Mouse (Mus musculus) adrenal gland, postnatal 25 days (tissue): ENCODE results near the gene Mrps5. TPM values are rescaled to one million over a fixed set of nuclear protein-coding genes. Genes with fewer than 3 reads are reported as not detected.
A peak's percentile ranks its signal among the peaks of the same experiment; 100 is the strongest.
"Not testable (repeated sequence)": the region's sequence is repeated elsewhere in the genome, so short reads cannot be mapped to it uniquely, and the experiment has no call there.

Source experiments
- DNase-seq: peaks from one replicate; pipeline ENCODE4 v3.0.0; 2021; ENCODE audit warnings: mixed read lengths
- long read RNA-seq: library from polyadenylated mRNA; stranded (forward); transcript quantifications from one replicate; pipeline ENCODE4 v2.0.0, GENCODE M21; 2021
- total RNA-seq: library from RNA; stranded (reverse); gene quantifications from 2 replicates; pipeline ENCODE4 v1.2.3, GENCODE M21; 2021

The Mrps5 gene
- total RNA-seq, result 97.4 and 98.4 TPM in 2 replicates
- long read RNA-seq, full-length matches to known transcripts, result 159 of 172 reads
- long read RNA-seq, partial matches to known transcripts, result 6 of 172 reads
- long read RNA-seq, other reads (novel, unspliced or antisense), result 7 of 172 reads

DNA sequence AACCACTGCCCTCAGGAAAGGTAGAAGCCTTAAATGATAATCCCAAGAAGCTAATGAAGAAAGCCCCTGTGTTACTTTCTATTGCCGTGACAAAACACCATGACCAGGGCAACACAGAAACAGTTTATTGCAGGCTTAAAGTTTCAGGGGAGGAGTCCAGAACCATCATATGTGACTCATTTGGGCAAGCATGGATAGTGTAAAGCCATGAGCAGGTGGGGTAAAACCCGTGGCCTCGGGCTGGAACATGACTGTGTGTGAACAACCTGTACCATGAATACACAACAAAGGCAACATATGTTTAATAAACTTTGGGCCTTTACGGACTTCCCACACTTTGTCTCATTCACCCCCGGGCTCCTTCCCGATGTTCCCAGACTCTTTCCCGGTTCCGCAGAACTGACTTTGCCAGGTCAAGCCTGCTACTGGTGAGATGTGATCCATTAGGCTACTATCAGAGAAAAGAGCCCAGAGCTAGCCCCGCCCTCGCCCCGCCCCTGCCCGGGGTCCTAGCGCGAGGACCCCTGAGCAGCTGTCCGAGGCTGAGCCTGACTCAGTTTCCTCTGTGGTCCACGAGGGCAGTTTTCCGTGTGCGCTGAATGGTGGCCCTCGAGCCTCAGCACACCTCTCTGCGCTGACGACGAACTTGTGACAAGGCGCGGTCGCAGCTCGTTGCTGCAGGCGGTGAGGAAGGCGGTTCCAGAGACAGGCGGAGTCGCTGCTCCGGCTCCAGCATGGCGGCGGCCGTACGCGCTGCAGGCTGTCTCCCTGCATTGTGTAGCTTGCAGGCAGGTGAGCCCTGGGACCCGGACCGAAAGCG is at the start of gene Mrps5, which contains the start of gene Zfp661:
TSS of gene Mrps5 (plus strand) at position 529 of the 820 bp plus-strand sequence.
TSS of gene Zfp661 (minus strand) at position 401 of the 820 bp plus-strand sequence.
- peak; percentile 85 for DNase-seq

DNA sequence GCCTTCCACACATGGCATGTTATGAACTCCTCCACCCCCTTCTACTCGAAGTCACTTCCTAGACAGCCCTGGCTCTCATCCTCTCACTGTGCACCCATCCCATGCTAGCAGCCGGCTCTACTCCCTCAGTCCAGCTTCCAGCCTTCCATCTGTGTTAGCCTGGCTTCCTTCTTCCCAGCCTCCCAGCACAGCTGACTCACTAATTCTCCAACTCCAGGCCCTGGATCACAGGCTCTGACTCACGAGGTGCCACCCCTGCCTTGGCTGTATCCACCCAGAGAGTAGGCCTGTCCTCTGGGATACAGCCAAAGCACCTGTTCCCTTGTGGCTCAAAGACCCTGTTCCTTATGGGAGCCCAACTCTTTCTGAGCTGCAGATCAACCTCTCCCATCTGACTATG is 49.5 kb upstream of the Mrps5 start:
- DNase-seq, result peak; percentile 45

DNA sequence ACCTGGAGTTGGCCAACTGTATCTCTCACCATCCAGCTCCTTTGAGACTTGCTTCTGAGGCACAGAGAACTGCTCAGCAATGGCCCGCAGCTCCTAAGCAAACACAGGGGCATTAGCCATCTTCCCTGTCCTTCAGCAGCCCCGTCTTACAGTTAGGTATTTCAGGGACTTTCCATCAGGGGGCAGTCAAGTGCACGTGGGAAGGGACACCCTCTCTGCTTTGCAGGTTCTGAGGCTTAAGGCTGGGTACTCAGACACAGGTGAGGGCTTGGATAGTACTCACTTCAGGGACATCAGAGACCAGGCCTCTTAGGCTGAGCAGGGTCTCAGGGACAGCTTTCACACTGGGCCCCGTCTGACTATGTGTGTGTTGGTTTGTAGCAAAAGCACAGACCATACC is 47.5 kb upstream of the Mrps5 start:
- DNase-seq, result no peak

DNA sequence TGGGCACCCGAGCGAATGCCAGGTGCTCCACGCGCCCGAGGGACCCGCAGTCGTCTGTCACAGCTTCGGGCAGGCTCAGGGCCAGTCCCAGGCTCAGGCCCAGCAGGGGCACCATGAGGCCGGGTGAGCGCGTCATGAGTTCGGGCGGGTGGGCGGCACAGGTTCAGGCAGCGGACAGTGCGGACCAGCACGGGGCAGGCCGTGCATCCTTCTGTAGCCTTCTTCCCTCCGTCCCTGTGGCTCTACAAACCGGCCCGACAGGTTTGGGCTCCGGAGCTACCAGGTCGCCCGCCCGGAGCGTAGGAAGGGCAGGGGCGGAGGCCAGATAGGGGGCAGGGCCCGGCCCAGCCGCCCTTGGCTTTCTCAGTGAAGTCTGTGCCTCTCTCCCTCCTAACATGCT is 45.8 kb upstream of the Mrps5 start, which contains the start of gene Prom2:
TSS of gene Prom2 (minus strand) at position 283 of the 400 bp plus-strand sequence.
- no peak for DNase-seq

- no peak for DNase-seq
Observed at GRCm38 (mm10) chr2:127541697-127542096, 45.3 kb upstream of the Mrps5 start.

- DNase-seq, result no peak
Observed at GRCm38 (mm10) chr2:127548342-127549074, 38.5 kb upstream of the Mrps5 start.

GRCm38 (mm10) chr2:127549711-127550110 is 37.3 kb upstream of the Mrps5 start:
- no peak for DNase-seq

GRCm38 (mm10) chr2:127550446-127550845 is 36.6 kb upstream of the Mrps5 start:
- DNase-seq, result no peak

DNA sequence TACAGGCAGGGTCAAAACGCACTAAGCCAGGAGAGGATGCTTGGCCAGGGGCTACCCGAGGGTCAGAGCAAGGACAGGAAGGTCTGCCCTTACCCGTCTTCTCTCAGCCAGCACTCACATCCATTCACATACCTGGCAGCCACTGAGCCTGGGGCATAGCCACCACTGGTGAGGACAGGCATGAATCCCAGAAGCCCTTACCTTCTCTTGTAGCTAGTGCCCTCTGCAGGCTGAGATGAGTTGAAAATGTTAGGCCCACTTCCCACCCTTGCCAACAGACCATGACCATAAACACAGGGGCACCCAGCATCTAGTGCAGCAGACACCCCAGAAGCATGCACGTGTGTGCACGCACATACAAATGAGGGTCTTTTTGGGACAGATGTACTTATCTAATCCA is 35.9 kb upstream of the Mrps5 start:
- DNase-seq, result no peak

GRCm38 (mm10) chr2:127559070-127559966 is 27.7 kb upstream of the Mrps5 start:
- peak; percentile 76 for DNase-seq

DNA sequence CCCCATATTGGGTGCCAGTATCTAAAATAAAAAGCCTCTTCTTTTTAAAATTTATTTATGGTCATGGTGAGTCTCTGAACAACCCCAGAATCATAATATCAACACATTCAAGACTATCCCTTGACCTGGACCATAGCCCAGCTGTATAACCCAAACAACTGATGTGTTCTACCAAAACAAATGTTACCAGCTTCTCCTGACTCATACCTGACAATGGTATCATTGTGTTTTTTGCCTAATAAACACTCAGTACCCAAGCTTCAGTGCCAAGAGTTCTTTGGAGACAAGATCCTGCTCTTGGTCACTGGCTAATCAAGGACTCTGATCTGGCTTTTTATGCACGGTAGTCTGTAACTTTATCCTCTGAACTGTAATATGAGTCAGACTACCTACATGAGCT is 13.7 kb upstream of the Mrps5 start:
- no peak for DNase-seq

DNA sequence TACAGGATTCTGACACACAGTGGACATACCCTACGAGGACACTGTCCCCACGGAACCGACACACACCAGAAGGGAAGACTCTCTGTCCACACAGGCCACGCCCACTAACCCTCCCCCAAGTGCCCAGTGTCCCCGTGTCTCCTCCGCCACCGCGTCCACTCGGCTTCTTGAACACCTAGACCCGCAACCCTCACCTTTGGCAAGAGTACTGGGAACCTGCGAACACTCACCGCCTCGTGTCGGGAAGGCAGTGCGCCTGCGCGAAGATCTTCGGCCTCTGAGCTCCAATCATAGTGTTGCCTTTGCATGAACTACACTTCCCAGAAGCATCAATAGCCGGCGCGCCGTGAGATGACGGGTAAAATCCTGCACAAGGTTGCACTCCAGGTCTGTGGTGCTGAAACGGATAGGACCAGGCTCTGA is 2.6 kb upstream of the Mrps5 start:
- DNase-seq, result peak; percentile 93

DNA sequence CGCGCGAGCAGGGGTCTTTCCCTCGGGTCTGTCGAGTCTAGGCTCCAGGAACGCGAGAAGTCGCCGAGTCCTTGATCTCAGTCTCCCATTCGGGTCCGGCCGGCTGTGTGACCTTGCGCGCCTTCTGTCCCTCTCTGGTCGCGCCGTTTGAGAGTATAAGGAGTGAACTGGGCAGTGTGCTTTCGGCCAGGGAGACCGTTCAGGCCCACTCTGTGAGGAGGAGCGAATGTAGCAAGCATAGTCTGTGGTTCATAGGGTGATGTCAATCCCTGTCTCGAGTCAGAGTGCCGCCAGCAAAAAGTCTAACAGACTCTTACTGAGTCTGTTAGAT is 457 bp downstream of the Mrps5 start:
- DNase-seq, result no peak

- DNase-seq, result no peak
Observed at GRCm38 (mm10) chr2:127588897-127589296, 1.9 kb downstream of the Mrps5 start.

- no peak for DNase-seq
Observed at GRCm38 (mm10) chr2:127590204-127590603, 3.2 kb downstream of the Mrps5 start.

DNA sequence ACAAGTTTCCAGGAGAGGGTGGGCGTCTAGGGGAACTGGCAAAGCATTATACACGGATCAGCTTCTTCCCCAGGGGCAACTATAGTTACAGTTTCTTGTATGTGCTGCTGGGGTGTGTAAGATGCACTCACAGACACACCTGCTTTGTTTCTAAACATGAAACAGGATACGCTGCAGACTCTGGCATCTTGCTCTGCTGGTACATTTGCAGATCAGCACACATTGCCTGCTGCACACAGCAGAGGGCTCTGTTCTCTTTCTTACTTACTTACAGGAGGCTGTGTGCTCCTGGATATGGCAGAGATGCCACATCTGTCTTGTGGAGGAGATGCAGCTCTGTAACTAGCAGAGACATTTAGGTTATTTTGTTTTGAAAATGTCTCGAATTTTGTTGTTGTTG is 3.8 kb downstream of the Mrps5 start:
- no peak for DNase-seq

DNA sequence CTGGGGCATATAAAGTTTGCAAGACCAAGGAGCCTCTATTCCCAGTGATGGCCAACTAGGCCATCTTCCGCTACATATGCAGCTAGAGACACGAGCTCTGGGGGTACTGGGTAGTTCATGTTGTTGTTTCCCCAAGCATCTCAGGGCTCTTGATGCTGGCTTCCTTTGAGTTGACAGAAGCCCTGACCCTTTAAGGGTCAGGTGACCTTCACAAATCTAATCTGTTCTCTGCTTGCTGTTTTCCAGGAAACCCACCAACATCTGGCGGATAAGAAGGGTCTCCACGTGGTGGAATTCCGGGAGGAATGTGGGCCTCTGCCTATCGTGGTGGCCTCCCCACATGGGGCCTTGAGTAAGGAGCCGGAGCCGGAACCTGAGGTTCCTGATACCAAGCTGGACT is 16.4 kb downstream of the Mrps5 start:
- not testable (repeated sequence) for DNase-seq

GRCm38 (mm10) chr2:127605203-127605602 is 18.2 kb downstream of the Mrps5 start:
- DNase-seq, result no peak

GRCm38 (mm10) chr2:127608234-127608633 is 21.2 kb downstream of the Mrps5 start:
- DNase-seq, result no peak

DNA sequence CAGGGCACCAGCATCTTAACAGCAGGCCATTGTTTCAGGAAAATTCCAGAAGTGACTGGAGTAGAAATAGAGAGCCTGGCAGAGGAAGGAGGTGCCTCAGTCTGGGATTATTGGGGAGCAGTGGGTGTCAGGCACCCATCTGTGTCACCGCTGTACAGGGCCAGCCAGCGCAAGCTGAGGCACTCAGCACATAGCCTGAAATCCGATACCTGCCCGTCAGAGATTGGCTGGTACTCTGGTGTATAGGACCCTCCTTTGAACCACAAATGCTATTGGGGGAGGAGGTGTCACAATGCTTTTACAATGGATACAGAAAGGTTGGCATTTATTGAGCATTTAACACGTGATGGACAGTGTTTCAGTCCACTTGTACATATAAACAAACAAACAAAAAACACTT is 22.0 kb downstream of the Mrps5 start:
- DNase-seq, result no peak

GRCm38 (mm10) chr2:127611386-127611785 is 24.4 kb downstream of the Mrps5 start:
- no peak for DNase-seq

- no peak for DNase-seq
Observed at GRCm38 (mm10) chr2:127612288-127612687, 25.3 kb downstream of the Mrps5 start.
